Mouse (Mus musculus): ENCODE data around the gene Taok2.
A peak's percentile ranks its signal among the peaks of the same experiment; 100 is the strongest.

Gene Taok2

DNA sequence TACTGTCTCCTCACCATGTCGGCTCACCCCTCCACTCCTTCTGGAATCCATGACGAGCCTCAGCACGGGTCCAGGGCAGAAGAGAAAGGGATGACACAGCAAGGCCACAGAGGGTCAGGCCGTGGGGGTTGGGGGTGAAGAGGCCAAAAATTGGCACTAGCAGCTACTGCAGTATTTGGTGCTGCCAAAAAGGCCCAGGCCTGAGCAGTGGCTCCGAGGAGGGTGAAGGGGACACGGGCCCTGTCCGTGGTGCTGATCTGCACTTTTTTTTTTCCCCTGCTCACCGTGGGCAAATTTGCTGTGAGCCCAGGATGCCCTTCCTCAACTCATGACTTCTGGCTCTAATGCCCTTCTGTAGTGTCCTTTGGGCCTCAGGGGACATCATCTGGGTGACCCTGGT, 59.1 kb downstream of the Taok2 start:
- DNase-seq: no peak

DNA sequence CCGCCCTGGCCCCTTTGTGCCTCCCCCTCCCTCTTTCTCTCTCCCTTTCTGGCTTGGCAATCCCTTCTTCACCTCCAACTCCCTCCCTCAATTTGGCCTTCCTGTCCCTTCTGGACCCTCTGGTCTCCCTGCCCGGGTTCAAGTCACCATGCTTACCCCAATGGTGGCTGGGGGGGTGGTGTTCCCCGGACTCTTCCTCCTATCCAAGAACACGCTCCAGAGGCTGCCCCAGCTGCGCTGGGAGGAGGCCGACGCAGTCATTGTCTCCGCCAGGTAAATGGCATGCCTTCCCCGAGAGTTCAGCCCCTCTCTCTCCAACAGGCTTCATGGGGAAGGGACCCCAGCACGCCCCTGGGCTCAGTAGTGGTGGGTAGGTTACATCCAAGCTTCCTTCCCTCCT, 60.6 kb downstream of the Taok2 start:
- no peak for DNase-seq

DNA sequence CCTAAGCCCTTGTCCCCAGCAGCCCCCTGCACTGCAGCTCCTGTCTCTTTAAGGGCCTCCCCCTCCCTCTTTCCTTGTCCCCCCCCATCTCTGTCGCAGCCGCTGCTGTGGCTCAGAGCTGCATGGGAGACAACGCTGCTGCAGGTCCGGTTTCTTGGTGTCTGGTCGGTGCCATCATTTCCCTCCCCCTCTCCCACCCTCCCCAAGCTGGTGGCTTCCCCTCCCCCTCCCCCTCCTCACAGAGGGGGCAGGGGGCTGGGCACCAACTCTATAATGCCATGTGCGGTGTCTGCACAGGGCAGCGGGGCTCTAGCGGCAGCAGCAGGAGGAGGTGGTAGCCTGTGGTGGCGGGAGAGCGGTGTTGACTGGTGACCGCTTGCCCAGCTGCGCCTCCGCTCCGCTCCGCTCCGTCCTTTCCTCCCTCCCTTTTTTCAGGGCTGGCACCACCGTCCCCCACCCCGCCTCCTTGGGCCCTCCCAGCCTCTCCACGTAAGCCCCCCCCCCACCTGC, 61.2 kb downstream of the Taok2 start:
- DNase-seq: peak; percentile 54

DNA sequence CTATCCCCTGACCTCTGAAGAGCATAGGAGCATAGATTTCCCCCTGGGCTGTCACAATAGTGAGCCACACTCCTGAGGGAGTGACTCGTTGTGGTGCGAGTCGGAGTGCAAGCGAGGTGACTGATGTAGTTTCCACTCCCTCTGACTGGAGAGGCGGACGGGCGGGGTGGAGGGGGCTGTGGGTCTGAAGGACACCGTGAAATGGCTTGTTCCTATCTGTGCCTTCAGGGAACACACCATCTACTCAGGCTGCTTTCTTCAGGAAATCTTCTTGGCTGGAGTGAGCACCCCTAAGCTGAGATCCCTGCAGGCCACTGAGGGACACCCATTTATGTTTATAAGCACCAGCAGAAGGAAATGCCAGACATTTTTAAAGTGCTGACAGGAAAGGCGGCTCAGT, 61.8 kb downstream of the Taok2 start:
- peak; percentile 53 for DNase-seq

DNA sequence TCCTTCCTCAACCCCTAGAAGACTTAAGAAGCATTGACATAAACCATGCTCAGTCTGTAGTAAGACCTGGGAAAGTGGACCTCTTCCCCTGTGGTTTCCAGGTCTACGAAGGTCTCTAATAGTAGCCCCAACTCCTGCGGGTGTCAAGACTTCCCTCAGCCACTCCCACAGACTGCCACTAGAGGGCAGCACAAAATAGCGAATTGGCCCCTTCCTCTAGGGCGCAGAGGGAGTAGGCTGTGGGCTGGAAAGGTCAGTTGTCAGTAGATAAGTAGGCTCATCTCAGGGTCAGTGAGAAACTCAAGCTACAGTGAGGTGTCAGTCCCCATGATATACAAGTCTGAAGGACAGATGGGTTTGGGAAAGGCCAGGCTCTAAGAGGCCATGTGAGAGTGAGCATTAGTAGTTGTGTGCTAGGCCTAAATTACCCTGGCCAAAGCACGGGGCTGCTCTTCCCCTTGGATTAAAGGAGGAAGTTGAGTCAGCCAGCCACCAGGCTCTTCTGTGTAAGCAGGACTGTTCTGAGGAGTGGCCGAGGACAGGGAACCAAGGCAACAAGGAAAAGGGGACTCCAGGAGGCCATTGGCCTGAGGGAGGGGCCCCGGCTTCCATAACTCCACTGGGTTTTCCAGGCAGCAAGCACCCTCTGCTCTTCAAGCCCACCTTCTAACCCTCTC, 62.5 kb downstream of the Taok2 start:
- DNase-seq: peak; percentile 92

DNA sequence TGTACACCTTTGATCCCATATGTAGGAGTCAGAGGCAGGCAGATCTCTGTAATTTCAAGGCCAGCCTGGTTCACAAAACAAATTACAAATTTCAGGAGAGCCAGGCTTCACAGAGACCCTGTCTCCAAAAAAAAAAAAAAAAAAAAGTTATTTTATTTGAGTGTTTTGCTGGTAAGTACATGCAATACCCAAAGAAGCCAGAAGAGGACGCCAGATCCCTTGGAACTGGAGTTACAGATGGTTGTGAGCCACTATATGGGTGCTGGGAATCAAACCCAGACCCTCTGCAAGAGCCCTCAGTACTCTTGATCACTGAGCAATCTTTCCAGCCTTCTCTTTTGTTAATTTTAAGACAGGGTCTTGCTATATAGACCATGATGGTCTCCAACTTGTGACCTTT, 65.7 kb downstream of the Taok2 start:
- no peak for DNase-seq

DNA sequence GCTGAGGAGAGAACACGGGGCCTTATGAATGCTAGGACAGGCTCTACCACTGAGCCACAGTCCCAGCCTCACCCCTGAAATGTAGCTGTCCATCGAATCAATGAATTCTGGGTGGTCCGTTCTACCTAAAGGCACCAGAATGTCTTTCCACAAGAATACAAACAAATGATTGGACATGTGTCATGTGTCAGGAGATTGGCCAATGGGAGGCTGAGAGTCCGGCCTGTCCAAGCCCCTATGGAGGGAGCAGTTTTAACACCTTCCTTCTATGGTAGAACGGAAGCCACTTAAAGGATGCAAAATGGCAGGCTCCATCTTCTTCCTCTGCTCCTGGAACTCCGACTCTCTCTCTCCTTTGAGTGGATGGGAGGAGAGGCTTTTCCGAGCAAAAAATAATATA, 66.9 kb downstream of the Taok2 start:
- no peak for DNase-seq

DNA sequence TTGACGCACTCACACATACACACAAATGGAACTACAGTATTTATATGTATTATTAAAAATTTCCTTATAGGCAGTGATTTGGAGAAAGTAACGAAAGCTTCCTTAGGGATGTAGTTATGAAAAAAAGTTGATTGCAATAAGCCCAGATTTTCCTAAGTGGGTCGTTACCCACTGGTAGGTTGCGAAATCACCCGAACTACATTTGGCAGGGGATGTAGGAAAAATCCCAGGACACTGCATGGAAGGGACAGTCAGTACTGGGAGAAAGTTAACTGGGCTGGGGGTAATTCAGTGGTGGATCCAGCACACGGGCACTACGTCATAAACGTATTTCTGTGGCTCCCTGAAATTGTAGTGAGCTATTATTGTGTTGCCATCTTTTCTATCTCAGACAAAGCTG, 68.0 kb downstream of the Taok2 start:
- no peak for DNase-seq

DNA sequence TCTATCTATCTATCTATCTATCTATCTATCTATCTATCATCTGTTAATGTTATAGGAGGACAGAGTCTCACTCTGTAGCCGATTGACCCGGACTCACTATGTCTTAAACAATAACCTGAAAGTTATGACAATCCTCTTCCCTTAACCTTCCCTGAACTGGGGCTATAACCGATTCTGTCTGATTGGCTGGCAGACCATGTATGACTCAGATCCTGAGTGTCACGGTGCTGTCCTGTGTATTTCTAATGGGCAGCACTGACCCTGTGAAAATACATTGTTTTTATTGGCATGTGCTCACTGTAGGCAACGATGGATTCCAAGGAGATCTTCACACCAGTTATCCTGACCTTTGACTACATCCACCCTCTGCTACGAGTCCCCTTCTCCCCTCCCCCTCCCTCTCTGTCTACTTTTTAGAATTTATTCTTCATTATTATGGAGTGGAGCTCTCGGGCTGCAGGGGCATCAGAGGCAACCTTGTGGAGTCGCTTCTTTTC, 68.7 kb downstream of the Taok2 start:
- DNase-seq: no peak
